In genomic region chr13:64093341-64093740, GRCm38 (mm10) we compare ENCODE assay signal across 8 mouse cellular contexts. TPM values are rescaled to one million over a fixed set of nuclear protein-coding genes. Genes with fewer than 3 reads are reported as not detected.
DNase-seq lines count a peak whose midpoint lies in the region; ATAC-seq and TF ChIP-seq lines count a peak whose summit lies in the region.

No protein-coding gene starts in this region.

- no peak overlapping the region for H3K9ac ChIP-seq in kidney, postnatal 0 days (ENCODE audit: low read depth, low read length)
- H3K9ac ChIP-seq in liver, adult 2 months (ENCODE audit: low read depth, low read length): no peak overlapping the region
- no peak overlapping the region for H3K9ac ChIP-seq in neural tube, embryonic 15.5 days (replicated peaks)

- no peak overlapping the region for H3K4me3 ChIP-seq in thymus, adult 2 months (ENCODE audit: control insufficient read depth, insufficient read depth, low read length)
- H3K4me3 ChIP-seq in kidney, postnatal 0 days (replicated peaks; ENCODE audit: low read depth, low read length): no peak overlapping the region
- no peak overlapping the region for H3K4me3 ChIP-seq in liver, adult 2 months (ENCODE audit: insufficient read depth, low read depth, low read length)
- no peak overlapping the region for H3K4me3 ChIP-seq in neural tube, embryonic 15.5 days (replicated peaks)

- H3K4me1 ChIP-seq in thymus, adult 2 months (replicated peaks; ENCODE audit: control insufficient read depth, insufficient read depth, low read length): no peaks in the 10 kb centered on the region
- H3K4me1 ChIP-seq in kidney, postnatal 0 days (replicated peaks; ENCODE audit: insufficient read depth, low read length): no peaks in the 10 kb centered on the region
- H3K4me1 ChIP-seq in liver, adult 2 months (ENCODE audit: control insufficient read depth, insufficient read depth, low read length): peaks cover 4% of the 10 kb centered on the region; the same call in 1 of the 2 replicates
- no peaks in the 10 kb centered on the region for H3K4me1 ChIP-seq in neural tube, embryonic 15.5 days

- no peak for TF ChIP-seq CTCF in thymus, adult 2 months (IDR thresholded peaks at IDR 0.05; ENCODE audit: borderline replicate concordance, control insufficient read depth, extremely low read depth, insufficient read depth, low read length, poor library complexity)
- TF ChIP-seq CTCF in kidney, postnatal 0 days (IDR thresholded peaks at IDR 0.05; ENCODE audit: low read depth): peak; percentile 98
- TF ChIP-seq CTCF in liver, adult 2 months (IDR thresholded peaks at IDR 0.05; ENCODE audit: low read depth, low read length): peak; percentile 59

- H3K36me3 ChIP-seq in thymus, adult 2 months (ENCODE audit: control insufficient read depth, insufficient read depth, low read length): no peaks in the 10 kb centered on the region
- 0 out of 2 replicates have a peak, but pooled peaks cover 3% of the 10 kb centered on the region for H3K36me3 ChIP-seq in kidney, postnatal 0 days (ENCODE audit: insufficient read depth, low read length)
- peaks cover 19% of the 10 kb centered on the region for H3K36me3 ChIP-seq in liver, adult 2 months (ENCODE audit: control insufficient read depth, insufficient read depth, low read length)
- no peaks in the 10 kb centered on the region for H3K36me3 ChIP-seq in neural tube, embryonic 15.5 days

- no peak for ATAC-seq in kidney, postnatal 0 days (replicated peaks; ENCODE audit: low FRiP score, low read depth)
- peak; percentile 59; the same call in 1 of the 2 replicates for ATAC-seq in neural tube, embryonic 15.5 days (ENCODE audit: low FRiP score)

- no peak overlapping the region for H3K27ac ChIP-seq in thymus, adult 2 months (ENCODE audit: control insufficient read depth, insufficient read depth, low read length)
- H3K27ac ChIP-seq in kidney, postnatal 0 days: no peak overlapping the region
- H3K27ac ChIP-seq in liver, adult 2 months (replicated peaks; ENCODE audit: insufficient read depth, low read depth, low read length): no peak overlapping the region
- H3K27ac ChIP-seq in neural tube, embryonic 15.5 days (replicated peaks): no peak overlapping the region

- no peak for TF ChIP-seq POLR2A in thymus, adult 2 months (IDR thresholded peaks at IDR 0.05; ENCODE audit: control insufficient read depth, extremely low read depth, insufficient read depth, low read length, poor library complexity)
- no peak for TF ChIP-seq POLR2A in liver, adult 2 months (IDR thresholded peaks at IDR 0.05; ENCODE audit: extremely low read depth, insufficient read depth, low read length)

- no peaks in the 10 kb centered on the region for H3K79me2 ChIP-seq in liver, adult 2 months (ENCODE audit: control insufficient read depth, insufficient read depth, low read length)

- DNase-seq in thymus, adult 2 months: peak; percentile 52
- DNase-seq in thymus, adult 18-20 months: no peak
- DNase-seq in c-Kit-positive CD71-positive TER-119-negative erythroid progenitor cells, embryonic 14.5 days (ENCODE audit: low read depth): peak; percentile 60
- DNase-seq in gastrocnemius, adult 8-10 months (ENCODE audit: low spot score in 2 of 2): peak; percentile 9 to 26
- peak; percentile 90 for DNase-seq in kidney, postnatal 0 days (ENCODE audit: low spot score)
- peak; percentile 66 for DNase-seq in liver, adult 2 months (ENCODE audit: extremely low read depth, low read depth, low spot score)
- DNase-seq in thymus, postnatal 4 days: peak; percentile 71

- 0% methylated on average over 1 of the region's 1 CpGs for WGBS in thymus, adult 2 months
- 0% methylated on average over 1 of the region's 1 CpGs for WGBS in kidney, postnatal 0 days
- 0% methylated on average over 1 of the region's 1 CpGs for WGBS in liver, adult 2 months
- 5% methylated on average over 1 of the region's 1 CpGs for WGBS in neural tube, embryonic 15.5 days

- H3K9me3 ChIP-seq in kidney, postnatal 0 days (replicated peaks; ENCODE audit: low read length): no peaks in the 10 kb centered on the region
- no peaks in the 10 kb centered on the region for H3K9me3 ChIP-seq in neural tube, embryonic 15.5 days (replicated peaks)

- no peak overlapping the region for H3K4me2 ChIP-seq in kidney, postnatal 0 days (ENCODE audit: low read length)
- no peak overlapping the region for H3K4me2 ChIP-seq in neural tube, embryonic 15.5 days

- H3K27me3 ChIP-seq in thymus, adult 2 months (ENCODE audit: control insufficient read depth, insufficient read depth, low read length): no peaks in the 10 kb centered on the region
- H3K27me3 ChIP-seq in kidney, postnatal 0 days (ENCODE audit: insufficient read depth, low read length): no peaks in the 10 kb centered on the region
- H3K27me3 ChIP-seq in liver, adult 2 months (ENCODE audit: control insufficient read depth, insufficient read depth, low read length): no peaks in the 10 kb centered on the region
- no peaks in the 10 kb centered on the region for H3K27me3 ChIP-seq in neural tube, embryonic 15.5 days (replicated peaks)

RNA-seq across cellular contexts. Expression of gene Hsd17b3, which starts 4.3 kb away (rescaled TPM):
- 0.14 and 0.36 TPM in 2 replicates for polyA plus RNA-seq in thymus, adult 2 months (2012; rRNA removed)
- not detected for total RNA-seq in gastrocnemius, adult 8-10 months (2022)
- not detected in 2 replicates for polyA plus RNA-seq in kidney, postnatal 0 days (2015; fragmentation: Nextera tagmentation; extraction: Ambion mirVana)
- total RNA-seq in liver, adult 2 months (2014; rRNA removed): not detected in 2 replicates
- 0.39 TPM in 1 of 2 replicates, not detected in the other for polyA plus RNA-seq in liver, adult 2 months (2012; rRNA removed)
- polyA plus RNA-seq in neural tube, embryonic 15.5 days (2015; fragmentation: Nextera tagmentation; extraction: Ambion mirVana): not detected in 2 replicates

RNA-seq across cellular contexts. Expression of gene Slc35d2, which starts 35.8 kb away (rescaled TPM):
- polyA plus RNA-seq in thymus, adult 2 months (2012; rRNA removed): 2.7 and 6.0 TPM in 2 replicates
- total RNA-seq in gastrocnemius, adult 8-10 months (2022): 1 to 10 TPM in 1 of 4 experiments, under 1 TPM in 3; 0.32 to 1.2 (median 0.69) TPM
- 8.5 and 9.8 TPM in 2 replicates for polyA plus RNA-seq in kidney, postnatal 0 days (2015; fragmentation: Nextera tagmentation; extraction: Ambion mirVana)
- 48.8 and 49.7 TPM in 2 replicates for total RNA-seq in liver, adult 2 months (2014; rRNA removed)
- polyA plus RNA-seq in liver, adult 2 months (2012; rRNA removed): 33.1 and 33.7 TPM in 2 replicates
- polyA plus RNA-seq in neural tube, embryonic 15.5 days (2015; fragmentation: Nextera tagmentation; extraction: Ambion mirVana): 1.6 and 2.7 TPM in 2 replicates

RNA-seq across cellular contexts. Expression of gene Zfp367, which starts 59.7 kb away (rescaled TPM):
- 13.3 and 16.2 TPM in 2 replicates for polyA plus RNA-seq in thymus, adult 2 months (2012; rRNA removed)
- 10 to 100 TPM; 22.1 to 37.1 (median 31.9) TPM for total RNA-seq in gastrocnemius, adult 8-10 months (2022)
- polyA plus RNA-seq in kidney, postnatal 0 days (2015; fragmentation: Nextera tagmentation; extraction: Ambion mirVana): 13.1 and 15.2 TPM in 2 replicates
- 21.8 and 22.8 TPM in 2 replicates for total RNA-seq in liver, adult 2 months (2014; rRNA removed)
- polyA plus RNA-seq in liver, adult 2 months (2012; rRNA removed): 4.0 and 5.3 TPM in 2 replicates
- 5.0 and 6.3 TPM in 2 replicates for polyA plus RNA-seq in neural tube, embryonic 15.5 days (2015; fragmentation: Nextera tagmentation; extraction: Ambion mirVana)

Comparison
In these comparisons a context has a peak if more than half of its experiments do, and no peak if none do; other contexts are left out.
1. DNase-seq: peak in thymus, adult 2 months (single experiment), c-Kit-positive CD71-positive TER-119-negative erythroid progenitor cells, embryonic 14.5 days (single experiment), gastrocnemius, adult 8-10 months (2 of 2), kidney, postnatal 0 days (single experiment), liver, adult 2 months (single experiment) and thymus, postnatal 4 days (single experiment); none in thymus, adult 18-20 months (0 of 2).